Mouse (Mus musculus) embryonic fibroblast, embryonic 13.5 days (primary cell): ENCODE data around the gene Dtd1.

Source experiments
- CTCF ChIP-seq: IDR thresholded peaks from 2 replicates; pipeline ENCODE4 v1.5.1; 2011; ENCODE audit warnings: mild to moderate bottlenecking, control low read depth, low read length, moderate library complexity, borderline replicate concordance; ENCODE audit not compliant: insufficient read depth
- POLR2A ChIP-seq: IDR thresholded peaks from 2 replicates; pipeline ENCODE4 v1.6.1; 2011; ENCODE audit warnings: low read depth, mild to moderate bottlenecking, control low read depth, low read length, moderate library complexity

GRCm38 (mm10) chr2:144745266-144745665 lies 145.6 kb downstream of the Dtd1 start:
- TF ChIP-seq POLR2A (no peak), CTCF (no peak)
